Mouse (Mus musculus): ENCODE measurements around the gene Ermp1.

Gene Ermp1

GRCm38 (mm10) chr19:29647651-29648549 lies at the start of gene Ermp1:
Ermp1 (minus strand) TSS chr19:29648415.
- peak; percentile 91 for DNase-seq (ENCODE audit: extremely low read depth, insufficient read length, low spot score)

- DNase-seq (ENCODE audit: extremely low read depth, insufficient read length, low spot score), result no peak
These were observed 49.1 kb upstream of the Ermp1 start, which contains the start of gene Mlana for GRCm38 (mm10) chr19:29697245-29697874. Mlana (plus strand) TSS chr19:29697824.

- DNase-seq (ENCODE audit: extremely low read depth, insufficient read length, low spot score), result no peak
These were observed 48.6 kb upstream of the Ermp1 start for GRCm38 (mm10) chr19:29696840-29697239.

GRCm38 (mm10) chr19:29696309-29696708 lies 48.1 kb upstream of the Ermp1 start:
- DNase-seq (ENCODE audit: extremely low read depth, insufficient read length, low spot score), result no peak

GRCm38 (mm10) chr19:29695071-29695470 lies 46.9 kb upstream of the Ermp1 start:
- no peak for DNase-seq (ENCODE audit: extremely low read depth, insufficient read length, low spot score)

GRCm38 (mm10) chr19:29683844-29684540 lies 35.8 kb upstream of the Ermp1 start:
- peak; percentile 35 for DNase-seq (ENCODE audit: extremely low read depth, insufficient read length, low spot score)

GRCm38 (mm10) chr19:29680182-29681152 lies 32.3 kb upstream of the Ermp1 start:
- DNase-seq (ENCODE audit: extremely low read depth, insufficient read length, low spot score), result no peak

GRCm38 (mm10) chr19:29678181-29678778 lies 30.1 kb upstream of the Ermp1 start:
- no peak for DNase-seq (ENCODE audit: extremely low read depth, insufficient read length, low spot score)

GRCm38 (mm10) chr19:29676479-29677193 lies 28.4 kb upstream of the Ermp1 start:
- no peak for DNase-seq (ENCODE audit: extremely low read depth, insufficient read length, low spot score)

GRCm38 (mm10) chr19:29675562-29676078 lies 27.4 kb upstream of the Ermp1 start:
- DNase-seq (ENCODE audit: extremely low read depth, insufficient read length, low spot score), result no peak

- DNase-seq (ENCODE audit: extremely low read depth, insufficient read length, low spot score), result no peak
These were observed 26.7 kb upstream of the Ermp1 start for GRCm38 (mm10) chr19:29674946-29675345.

GRCm38 (mm10) chr19:29672660-29673059 lies 24.4 kb upstream of the Ermp1 start:
- no peak for DNase-seq (ENCODE audit: extremely low read depth, insufficient read length, low spot score)

GRCm38 (mm10) chr19:29671160-29671559 lies 22.9 kb upstream of the Ermp1 start:
- no peak for DNase-seq (ENCODE audit: extremely low read depth, insufficient read length, low spot score)

- DNase-seq (ENCODE audit: extremely low read depth, insufficient read length, low spot score), result no peak
These were observed 22.0 kb upstream of the Ermp1 start for GRCm38 (mm10) chr19:29670247-29670646.

GRCm38 (mm10) chr19:29668135-29668534 lies 19.9 kb upstream of the Ermp1 start:
- no peak for DNase-seq (ENCODE audit: extremely low read depth, insufficient read length, low spot score)

- DNase-seq (ENCODE audit: extremely low read depth, insufficient read length, low spot score), result peak; percentile 43
These were observed 18.9 kb upstream of the Ermp1 start for GRCm38 (mm10) chr19:29666965-29667594.

- no peak for DNase-seq (ENCODE audit: extremely low read depth, insufficient read length, low spot score)
These were observed 17.9 kb upstream of the Ermp1 start for GRCm38 (mm10) chr19:29666164-29666563.

GRCm38 (mm10) chr19:29664934-29665333 lies 16.7 kb upstream of the Ermp1 start:
- DNase-seq (ENCODE audit: extremely low read depth, insufficient read length, low spot score), result no peak
